Mouse (Mus musculus): Measurements from ENCODE around the gene Sema6b.
A peak's percentile ranks its signal among the peaks of the same experiment; 100 is the strongest.
"Not testable (repeated sequence)": the region's sequence is repeated elsewhere in the genome, so short reads cannot be mapped to it uniquely, and the experiment has no call there.

Gene Sema6b

GRCm38 (mm10) chr17:56119431-56119830, 20.7 kb downstream of the Sema6b start:
- DNase-seq (ENCODE audit: low spot score), result no peak

DNA sequence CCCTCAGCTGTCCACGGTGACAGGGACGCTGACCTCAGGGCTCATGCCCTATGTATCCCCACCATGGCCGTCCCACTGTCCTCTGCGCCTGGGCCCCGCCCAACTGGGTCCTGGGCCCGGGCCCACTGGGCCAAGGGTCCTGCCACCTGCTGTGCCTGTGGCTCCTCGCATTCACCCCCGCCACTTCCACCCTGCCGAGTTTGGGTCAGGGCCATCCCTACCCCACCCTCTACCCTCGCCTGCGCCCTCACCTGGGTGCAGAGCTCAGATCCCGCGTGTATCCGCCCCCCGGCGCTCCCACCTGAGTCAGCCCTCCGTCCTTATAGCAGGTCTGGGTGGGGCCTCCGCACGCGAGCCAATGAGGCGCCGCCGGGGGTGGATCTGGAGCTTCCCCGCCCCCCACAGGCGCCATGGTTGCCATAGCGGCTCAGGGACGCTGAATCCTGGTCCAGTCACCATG, 22.9 kb downstream of the Sema6b start, which contains the start of gene Plin5:
Gene Plin5, minus strand, starts transcription at position 346 of the 460 bp plus-strand sequence.
- peak; percentile 69 for DNase-seq (ENCODE audit: low spot score)

GRCm38 (mm10) chr17:56116193-56116592, 23.9 kb downstream of the Sema6b start:
- DNase-seq (ENCODE audit: low spot score), result no peak

DNA sequence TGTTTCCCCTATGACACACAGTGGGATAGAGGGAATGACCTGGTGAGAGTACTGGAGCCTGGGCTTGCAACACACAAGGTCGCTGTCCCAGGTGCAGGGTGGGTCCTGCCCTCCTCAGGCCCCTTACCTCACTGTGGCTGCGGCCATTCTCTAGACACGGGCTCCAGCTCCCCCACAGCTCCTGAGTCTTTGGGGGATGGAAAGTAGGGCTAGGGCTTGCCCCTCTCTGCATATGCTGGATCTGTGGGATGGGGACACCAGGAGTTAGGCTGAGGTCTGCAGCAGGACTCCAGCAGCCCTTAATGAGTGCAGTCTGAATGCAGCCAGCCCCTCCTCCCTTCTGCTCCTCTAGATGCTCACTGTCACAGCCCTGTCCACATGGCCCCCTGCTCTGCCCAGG, 27.4 kb downstream of the Sema6b start:
- no peak for DNase-seq (ENCODE audit: low spot score)

- no peak for DNase-seq (ENCODE audit: low spot score)
Observed at GRCm38 (mm10) chr17:56111864-56112263, 28.3 kb downstream of the Sema6b start.

- no peak for DNase-seq (ENCODE audit: low spot score)
Observed at GRCm38 (mm10) chr17:56111021-56111420, 29.1 kb downstream of the Sema6b start.

GRCm38 (mm10) chr17:56110571-56110970, 29.6 kb downstream of the Sema6b start:
- DNase-seq (ENCODE audit: low spot score), result no peak

- no peak for DNase-seq (ENCODE audit: low spot score)
Observed at GRCm38 (mm10) chr17:56109219-56110051, 30.7 kb downstream of the Sema6b start, which contains the start of gene Plin4. Gene Plin4, minus strand, starts transcription at chr17:56109803.

DNA sequence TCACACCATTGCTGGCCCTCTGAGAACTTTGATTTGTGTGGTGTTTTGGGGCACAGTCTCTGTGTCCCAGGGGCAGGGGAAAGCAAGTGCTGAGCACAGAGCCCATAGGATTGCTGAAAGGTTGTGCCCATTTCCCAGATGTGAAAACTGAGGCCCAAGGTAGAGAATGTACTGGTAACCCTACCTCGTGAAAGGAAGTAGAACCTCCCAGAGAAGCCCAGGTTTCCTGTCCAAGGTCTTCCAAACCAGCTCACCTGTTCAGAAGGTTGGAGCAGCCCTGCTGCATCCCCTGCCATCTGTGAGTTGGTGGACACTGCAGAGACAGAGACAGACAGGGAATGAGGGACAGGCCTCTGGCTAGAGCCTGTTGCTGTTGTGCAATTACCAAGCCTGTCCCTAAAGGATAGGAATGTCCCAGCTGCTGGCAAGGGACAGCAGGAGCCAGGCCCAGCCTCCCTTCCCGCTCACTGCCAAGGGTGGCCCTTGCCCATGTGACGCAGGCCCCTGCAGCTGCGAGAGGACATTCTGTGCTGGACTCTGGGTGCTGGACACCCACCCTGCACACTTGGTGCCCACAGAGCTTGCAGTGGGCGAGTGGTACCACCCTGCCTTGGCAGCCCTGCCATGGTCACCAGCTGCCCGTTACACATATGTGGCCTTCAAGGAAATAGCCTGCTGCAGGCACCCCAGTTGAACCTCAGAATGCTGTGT, 31.7 kb downstream of the Sema6b start:
- DNase-seq (ENCODE audit: low spot score), result no peak

GRCm38 (mm10) chr17:56107736-56108135, 32.4 kb downstream of the Sema6b start:
- no peak for DNase-seq (ENCODE audit: low spot score)

- DNase-seq (ENCODE audit: low spot score), result no peak
Observed at GRCm38 (mm10) chr17:56106981-56107380, 33.2 kb downstream of the Sema6b start.

GRCm38 (mm10) chr17:56106436-56106835, 33.7 kb downstream of the Sema6b start:
- DNase-seq (ENCODE audit: low spot score), result not testable (repeated sequence)

- DNase-seq (ENCODE audit: low spot score), result not testable (repeated sequence)
Observed at GRCm38 (mm10) chr17:56104821-56105220, 35.3 kb downstream of the Sema6b start.

DNA sequence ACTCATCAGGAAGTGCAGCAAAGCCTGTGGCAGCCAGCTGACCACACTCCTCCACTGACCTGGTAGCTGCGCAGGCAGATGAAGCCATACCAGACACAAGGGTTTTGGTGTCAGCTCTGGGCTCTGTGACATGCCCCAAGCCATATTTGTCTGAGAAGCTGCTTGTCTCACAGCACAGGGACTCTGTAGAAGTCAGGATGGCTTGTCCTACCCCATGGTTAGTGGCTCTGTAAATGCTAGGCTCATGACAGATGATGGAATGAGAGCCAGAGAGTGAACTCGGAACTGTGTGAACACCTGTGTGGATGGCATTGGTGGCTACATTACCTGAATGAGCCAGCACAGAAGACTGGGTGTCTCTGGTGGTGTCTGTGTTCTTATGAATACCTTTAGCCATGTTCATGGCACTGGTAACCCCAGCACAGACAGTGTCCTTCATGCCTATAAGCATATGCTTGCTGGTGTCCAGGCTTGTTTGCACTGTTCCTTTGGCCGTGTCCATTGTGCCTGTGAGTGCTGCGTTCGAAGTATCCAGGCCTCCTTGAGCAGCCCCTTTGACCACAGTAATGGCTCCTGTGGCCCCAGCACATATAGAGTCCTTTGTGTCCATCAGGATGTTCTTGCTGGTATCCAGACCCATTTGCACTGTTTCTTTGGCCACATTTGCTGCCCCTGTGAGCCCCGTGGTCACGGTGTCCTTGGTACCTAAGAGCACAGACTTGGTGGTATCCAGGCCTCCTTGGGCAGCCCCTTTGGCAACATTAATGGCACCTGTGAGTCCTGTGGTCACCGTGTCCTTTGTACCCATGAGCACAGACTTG, 36.5 kb downstream of the Sema6b start:
- DNase-seq (ENCODE audit: low spot score), result no peak

DNA sequence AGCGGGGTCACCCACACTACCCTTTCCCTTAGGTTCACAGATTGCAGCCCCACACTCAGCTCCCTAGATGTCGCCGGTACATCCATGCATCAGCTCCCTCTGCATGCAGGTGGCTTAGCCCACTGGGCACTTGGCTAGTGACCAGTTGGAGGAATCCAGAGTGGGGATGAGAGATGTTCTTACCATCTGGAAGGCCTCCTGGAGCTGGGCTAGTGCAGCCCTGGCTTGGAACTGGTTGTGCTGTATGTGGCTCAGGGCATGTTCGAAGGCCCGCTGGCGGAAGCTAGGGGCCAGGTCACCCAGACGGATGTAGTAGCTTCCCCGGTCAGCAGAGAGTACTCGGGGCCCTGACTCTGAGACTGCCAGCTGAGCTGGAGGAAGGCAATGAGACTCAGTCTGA, 37.2 kb downstream of the Sema6b start:
- no peak for DNase-seq (ENCODE audit: low spot score)

DNA sequence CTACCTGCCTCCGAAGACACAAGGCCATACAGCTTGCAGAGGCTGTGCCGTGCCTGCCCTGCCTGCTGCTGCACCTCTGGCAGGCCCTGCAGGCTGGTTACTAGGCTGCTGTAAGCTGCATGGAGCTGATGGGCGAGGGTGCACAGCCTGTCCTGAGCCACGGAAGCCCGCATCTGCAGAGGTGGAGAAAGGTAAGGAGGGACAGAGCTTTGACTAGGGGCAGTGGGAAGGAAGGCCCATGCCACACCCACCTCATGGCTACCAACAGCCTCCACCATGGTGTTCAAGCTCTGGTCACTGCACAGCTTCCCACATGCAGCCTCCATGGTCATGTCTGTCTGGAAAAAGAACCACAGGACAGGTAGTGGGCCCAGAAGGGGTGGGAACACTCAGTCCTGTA, 38.0 kb downstream of the Sema6b start:
- no peak for DNase-seq (ENCODE audit: low spot score)

GRCm38 (mm10) chr17:56100811-56101210, 39.3 kb downstream of the Sema6b start:
- no peak for DNase-seq (ENCODE audit: low spot score)

DNA sequence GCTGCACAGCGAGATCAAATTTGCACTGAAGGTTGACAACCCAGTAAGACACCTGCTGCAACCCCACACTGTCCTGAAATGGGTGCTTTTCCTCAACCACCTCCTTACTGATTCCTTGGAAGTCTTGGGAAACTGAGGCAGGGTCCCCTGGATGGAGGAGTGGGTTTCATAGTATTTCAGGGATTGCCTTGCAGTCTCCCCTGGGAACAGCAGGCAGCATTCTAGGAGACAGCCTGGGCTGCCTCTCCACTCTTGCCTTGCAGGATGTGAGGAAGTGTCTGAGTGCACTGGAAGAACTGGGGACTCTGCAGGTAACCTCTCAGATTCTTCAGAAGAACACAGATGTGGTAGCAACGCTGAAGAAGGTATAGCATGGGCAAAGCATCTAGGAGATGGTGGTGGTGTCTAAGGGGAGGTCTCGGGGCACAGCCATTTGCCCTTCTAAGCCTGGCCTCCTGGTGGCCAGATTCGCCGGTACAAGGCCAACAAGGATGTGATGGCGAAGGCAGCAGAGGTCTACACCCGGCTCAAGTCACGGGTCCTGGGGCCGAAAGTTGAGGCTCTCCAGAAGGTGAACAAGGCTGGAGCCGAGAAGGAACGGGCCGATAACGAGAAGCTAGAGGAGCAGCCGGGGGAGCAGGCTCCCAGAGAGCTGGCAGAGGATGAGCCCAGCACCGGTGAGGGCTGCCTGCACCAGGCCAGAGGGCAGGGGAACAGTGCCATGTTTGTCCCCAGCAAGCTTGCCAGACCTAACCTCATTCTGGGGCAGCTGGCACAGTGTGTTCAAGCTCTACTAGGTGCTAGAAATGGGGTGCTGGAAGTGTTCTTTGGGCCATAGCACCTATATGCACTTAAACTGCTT, 41.2 kb downstream of the Sema6b start:
- DNase-seq (ENCODE audit: low spot score), result no peak

- DNase-seq (ENCODE audit: low spot score), result no peak
Observed at GRCm38 (mm10) chr17:56098180-56098579, 42.0 kb downstream of the Sema6b start.

DNA sequence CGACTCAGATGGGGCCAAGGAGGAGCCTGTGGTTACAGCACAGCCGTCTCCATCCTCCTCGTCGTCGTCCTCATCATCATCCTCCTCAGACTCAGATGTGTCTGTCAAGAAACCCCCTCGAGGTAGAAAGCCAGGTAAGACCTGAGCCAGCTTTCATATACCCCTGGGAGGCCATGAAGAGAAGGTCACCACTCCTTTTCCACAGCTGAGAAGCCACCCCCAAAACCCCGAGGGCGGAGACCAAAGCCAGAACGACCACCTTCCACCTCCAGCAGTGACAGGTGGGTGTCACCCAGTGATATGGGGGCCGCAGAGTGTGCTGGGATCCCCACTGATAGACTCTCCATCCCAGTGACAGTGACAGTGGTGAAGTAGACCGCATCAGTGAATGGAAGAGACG, 43.3 kb downstream of the Sema6b start:
- DNase-seq (ENCODE audit: low spot score), result no peak

DNA sequence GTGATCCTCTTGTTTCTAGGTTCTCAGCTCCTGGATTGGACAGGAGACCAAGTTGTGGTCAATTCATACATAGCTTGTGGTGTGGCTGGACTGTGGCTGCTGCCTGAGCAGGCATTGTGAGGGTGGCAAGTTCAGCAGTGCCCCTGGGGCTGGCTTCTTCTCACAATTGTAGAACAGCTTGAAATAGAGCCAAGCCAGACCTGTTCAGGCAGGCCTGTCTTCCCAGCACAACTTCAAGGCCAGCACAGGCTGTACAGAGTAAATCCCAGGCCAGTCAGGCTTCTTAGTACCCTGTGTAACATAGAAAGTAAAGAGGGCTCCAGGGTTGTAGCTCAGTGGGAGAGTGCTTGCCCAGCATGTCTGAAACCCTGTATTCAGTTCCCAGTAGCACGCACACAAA, 47.3 kb downstream of the Sema6b start:
- no peak for DNase-seq (ENCODE audit: low spot score)
